Mouse (Mus musculus) embryonic facial prominence, embryonic 14.5 days (tissue): Measurements from ENCODE around the gene Hoxa10. TPM values are rescaled to one million over a fixed set of nuclear protein-coding genes. Genes with fewer than 3 reads are reported as not detected.

ENCODE experiments used
- ATAC-seq: fragments of 200-750 bp; cut with Nextera tagmentation; 2 replicates; pipeline ENCODE4 v1.8.0; 2017; ENCODE audit warnings: low read depth, moderate number of reproducible peaks, moderate TSS enrichment
- DNase-seq: peaks from one replicate; pipeline ENCODE4 v3.0.0-alpha.2; 2015; ENCODE audit warnings: low spot score
- H3K27ac ChIP-seq: fragments of 300-500 bp; sonication (generic); replicated peaks from 2 replicates; pipeline ENCODE4 v1.5.1; 2014; ENCODE audit warnings: low read depth, mild to moderate bottlenecking, low read length, moderate library complexity
- H3K27me3 ChIP-seq: fragments of 300-500 bp; sonication (generic); replicated peaks from 2 replicates; pipeline ENCODE4 v1.6.1; 2014; ENCODE audit warnings: low read length; ENCODE audit not compliant: control insufficient read depth, insufficient read depth
- H3K36me3 ChIP-seq: fragments of 300-500 bp; sonication (generic); 2 replicates; pipeline ENCODE4 v1.6.1; 2014; ENCODE audit warnings: low read length, mixed read lengths; ENCODE audit not compliant: control insufficient read depth, insufficient read depth
- H3K4me1 ChIP-seq: fragments of 300-500 bp; sonication (generic); 2 replicates; pipeline ENCODE4 v1.6.1; 2014; ENCODE audit warnings: antibody characterized with exemption, low read length; ENCODE audit not compliant: control insufficient read depth, insufficient read depth
- H3K4me2 ChIP-seq: fragments of 300-500 bp; sonication (generic); 2 replicates; pipeline ENCODE4 v1.6.1; 2014; ENCODE audit warnings: low read depth, mild to moderate bottlenecking, low read length, moderate library complexity, mixed read lengths
- H3K4me3 ChIP-seq: fragments of 300-500 bp; sonication (generic); 2 replicates; pipeline ENCODE4 v1.5.1; 2014; ENCODE audit warnings: low read depth, mild to moderate bottlenecking, low read length
- H3K9ac ChIP-seq: fragments of 300-500 bp; sonication (generic); 2 replicates; pipeline ENCODE4 v1.6.1; 2014; ENCODE audit warnings: low read depth, mild to moderate bottlenecking, low read length, moderate library complexity, mixed read lengths
- H3K9me3 ChIP-seq: fragments of 300-500 bp; sonication (generic); 2 replicates; pipeline ENCODE4 v1.6.1; 2016; ENCODE audit warnings: low read length; ENCODE audit not compliant: control insufficient read depth
- WGBS: fragments of 180-500 bp; shearing (Covaris S2); extraction: QIAGEN DNeasy Blood & Tissue Kit; methylation state at CpG from one replicate; pipeline ENCODE4 v1.1.7; 2014; 5-methylcytosine and 5-hydroxymethylcytosine counted together
- polyA plus RNA-seq: library from polyadenylated mRNA; unstranded; fragments of >200 nt; fragmentation: Nextera tagmentation; extraction: Ambion mirVana; gene quantifications from 2 replicates; pipeline ENCODE4 v1.2.1, GENCODE M21; 2014

Hoxa10 gene
- polyA plus RNA-seq, 1 experiment from 2014 or later, result not detected

DNA sequence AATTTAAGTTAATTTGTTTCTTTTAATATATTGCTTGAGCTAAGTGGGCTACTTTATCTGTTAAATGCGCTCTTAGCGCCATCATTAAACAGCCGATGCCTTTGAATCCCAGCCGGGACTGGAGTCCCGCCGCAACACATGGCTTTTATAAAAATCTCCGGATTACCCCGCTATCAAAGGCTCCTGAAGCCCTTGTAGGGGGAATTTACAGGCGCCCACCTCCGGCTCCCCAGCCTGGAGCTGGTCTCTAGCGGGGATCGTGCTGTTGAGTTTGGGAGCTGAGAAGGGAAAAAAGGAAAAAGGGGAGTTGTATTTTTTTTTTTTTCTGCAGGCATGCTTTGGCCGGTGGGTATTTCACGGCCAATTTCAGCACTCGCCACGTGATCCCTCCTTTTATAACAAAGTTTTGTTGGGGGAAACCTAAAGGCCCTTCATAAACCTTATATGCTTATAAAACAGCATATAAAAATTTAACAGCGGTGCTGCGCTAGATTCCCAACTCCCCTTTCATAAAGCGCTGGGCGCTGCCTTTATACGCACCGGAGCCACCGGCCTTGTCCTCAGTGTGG lies 3.9 kb upstream of the Hoxa10 start:
- Histone ChIP-seq H3K9me3 (no peaks in the 10 kb centered on the region), H3K4me3 (peak overlapping the region; percentile 5; the same call in 1 of the 2 replicates), H3K27ac (no peak overlapping the region), H3K27me3 (peaks cover 100% of the 10 kb centered on the region), H3K4me1 (no peaks in the 10 kb centered on the region), H3K9ac (no peak overlapping the region), H3K4me2 (no peak overlapping the region), H3K36me3 (no peaks in the 10 kb centered on the region)
- WGBS, result under 1% methylated on average over 23 of the region's 23 CpGs
- DNase-seq, result no peak
- ATAC-seq, result no peak

DNA sequence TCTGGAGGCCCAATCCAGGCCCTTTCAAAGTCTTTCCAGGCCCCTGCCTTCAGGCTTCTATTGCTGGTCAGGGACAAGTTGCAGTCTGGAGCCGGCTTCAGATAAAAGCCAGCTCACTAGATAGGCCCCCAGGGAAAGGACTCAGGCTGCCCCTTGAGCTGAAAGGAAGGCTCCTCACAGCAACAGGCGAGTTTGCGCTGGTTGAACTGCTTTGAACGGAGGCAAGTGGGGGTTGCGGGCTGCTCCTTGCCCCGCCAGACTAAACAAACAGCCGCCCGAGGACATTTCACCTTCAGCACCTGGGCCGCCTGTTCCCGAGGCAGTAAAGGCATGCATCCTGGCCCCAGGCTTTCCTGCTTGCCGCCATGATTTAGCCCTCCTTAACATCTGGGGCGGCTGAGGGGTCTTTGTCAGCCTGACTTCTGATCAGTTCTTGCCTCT lies 3.0 kb upstream of the Hoxa10 start:
- no peak for DNase-seq
- no peak overlapping the region for H3K9ac ChIP-seq
- no peak overlapping the region for H3K27ac ChIP-seq
- no peak for ATAC-seq
- no peaks in the 10 kb centered on the region for H3K36me3 ChIP-seq
- no peaks in the 10 kb centered on the region for H3K9me3 ChIP-seq
- WGBS, result under 1% methylated on average over 12 of the region's 12 CpGs
- no peak overlapping the region for H3K4me2 ChIP-seq
- no peak overlapping the region for H3K4me3 ChIP-seq
- peaks cover 98% of the 10 kb centered on the region for H3K27me3 ChIP-seq
- H3K4me1 ChIP-seq, result no peaks in the 10 kb centered on the region

DNA sequence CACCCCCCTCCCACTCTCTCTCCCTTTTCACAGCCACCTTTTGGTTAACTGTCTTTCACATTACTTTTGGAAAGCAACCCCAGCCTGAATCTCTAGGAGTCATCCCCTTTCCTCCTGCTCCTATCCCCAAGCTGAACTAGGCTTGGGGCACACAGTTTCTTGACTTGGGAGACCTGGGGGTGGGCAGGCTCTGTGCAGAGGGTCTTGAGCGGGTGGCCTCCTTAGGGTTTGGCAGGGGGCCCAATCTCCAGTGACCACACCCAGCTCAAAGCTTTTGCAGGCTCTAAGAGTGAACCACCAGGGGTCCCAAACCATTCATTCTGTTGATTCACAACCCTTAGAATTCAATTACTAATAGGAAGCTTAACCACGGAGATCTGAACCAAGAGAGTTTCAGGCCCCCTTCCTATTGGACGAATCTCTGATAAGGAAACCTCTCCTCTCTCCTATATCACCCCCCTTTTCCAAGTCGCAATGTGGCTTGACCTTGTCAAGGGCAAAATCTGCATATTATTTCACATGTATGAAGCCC lies 2.2 kb upstream of the Hoxa10 start:
- ATAC-seq, result no peak
- Histone ChIP-seq H3K36me3 (no peaks in the 10 kb centered on the region), H3K4me3 (no peak overlapping the region), H3K4me2 (no peak overlapping the region), H3K4me1 (no peaks in the 10 kb centered on the region), H3K27me3 (peaks cover 98% of the 10 kb centered on the region), H3K27ac (no peak overlapping the region), H3K9me3 (no peaks in the 10 kb centered on the region), H3K9ac (no peak overlapping the region)
- 3% methylated on average over 4 of the region's 4 CpGs for WGBS
- DNase-seq, result no peak

DNA sequence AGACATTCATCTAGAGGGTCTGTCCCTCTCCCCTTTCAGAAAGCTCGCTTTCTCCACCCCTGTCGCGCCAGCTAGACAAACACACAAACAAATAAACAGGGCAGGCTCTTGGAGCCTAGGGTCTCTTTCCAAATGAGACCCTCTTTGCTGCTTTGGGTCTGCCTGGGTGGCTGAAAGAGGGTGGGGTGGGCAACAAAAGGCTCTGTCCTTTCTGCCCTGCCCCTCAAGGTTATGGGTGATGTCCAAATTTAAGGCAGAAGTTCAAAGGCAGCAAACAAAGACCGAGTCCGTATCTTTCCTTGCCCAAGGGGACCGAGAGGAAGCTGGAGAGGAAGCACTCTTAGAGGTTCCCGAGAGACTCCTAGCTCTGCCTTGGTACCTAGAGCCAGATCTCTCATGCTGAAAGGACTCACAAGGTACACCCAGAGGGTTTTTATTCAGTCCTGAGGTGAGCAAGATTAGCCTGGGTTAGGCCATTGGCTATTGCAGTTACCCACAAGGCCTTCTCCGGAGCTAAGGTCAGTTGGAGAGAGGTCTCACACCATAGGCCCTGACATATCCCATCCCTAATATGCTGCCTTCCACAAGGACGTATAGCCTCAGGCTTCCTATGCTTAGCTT lies 457 bp upstream of the Hoxa10 start:
- no peaks in the 10 kb centered on the region for H3K9me3 ChIP-seq
- ATAC-seq (no peak), DNase-seq (no peak)
- no peaks in the 10 kb centered on the region for H3K4me1 ChIP-seq
- no peak overlapping the region for H3K27ac ChIP-seq
- H3K4me3 ChIP-seq, result no peak overlapping the region
- H3K4me2 ChIP-seq, result no peak overlapping the region
- WGBS, result 6% methylated on average over 9 of the region's 9 CpGs
- no peaks in the 10 kb centered on the region for H3K36me3 ChIP-seq
- no peak overlapping the region for H3K9ac ChIP-seq
- peaks cover 98% of the 10 kb centered on the region for H3K27me3 ChIP-seq

DNA sequence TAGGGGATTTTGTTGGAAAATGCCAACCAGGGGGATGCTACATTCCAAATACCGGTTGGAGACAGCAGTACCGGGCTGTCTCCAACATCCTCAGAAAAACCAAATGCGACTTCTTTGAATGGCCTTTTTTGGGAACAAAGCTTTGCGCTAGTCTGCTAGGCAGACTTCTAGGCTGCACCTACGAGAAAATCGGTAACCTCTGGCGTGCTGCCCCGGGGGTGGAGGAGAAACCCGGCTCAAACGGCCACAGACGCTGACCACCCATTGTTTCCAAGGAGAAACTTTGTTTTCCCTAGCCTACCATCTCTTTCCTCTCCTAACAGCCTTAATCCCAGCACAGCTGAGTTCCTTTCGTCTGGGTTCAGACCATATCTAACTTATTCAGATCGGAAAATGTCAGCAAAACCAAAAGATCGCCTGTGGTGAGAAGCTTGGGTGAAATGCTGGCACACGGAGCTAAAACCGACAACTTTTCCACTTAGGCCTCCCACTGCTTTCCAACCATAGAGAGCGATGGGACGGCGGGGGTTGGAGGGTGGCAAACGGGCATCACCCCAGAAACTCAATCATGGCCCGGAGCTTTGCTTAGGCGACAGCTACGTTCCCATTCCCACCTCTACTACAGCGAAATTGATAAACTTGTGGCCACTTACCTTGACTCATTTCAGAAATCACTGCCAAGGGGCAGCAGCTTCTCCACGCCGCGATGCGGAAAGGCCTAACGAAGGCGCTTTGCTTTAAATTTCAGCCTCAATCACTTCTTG lies 847 bp downstream of the Hoxa10 start:
- H3K4me2 ChIP-seq, result peak overlapping the region; percentile 23; the same call in 1 of the 2 replicates
- no peak overlapping the region for H3K27ac ChIP-seq
- no peaks in the 10 kb centered on the region for H3K9me3 ChIP-seq
- ATAC-seq (no peak), DNase-seq (no peak)
- H3K9ac ChIP-seq, result no peak overlapping the region
- WGBS, result 1% methylated on average over 30 of the region's 30 CpGs
- peaks cover 98% of the 10 kb centered on the region for H3K27me3 ChIP-seq
- H3K36me3 ChIP-seq, result no peaks in the 10 kb centered on the region
- peak overlapping the region; percentile 18; the same call in 1 of the 2 replicates for H3K4me3 ChIP-seq
- H3K4me1 ChIP-seq, result no peaks in the 10 kb centered on the region

DNA sequence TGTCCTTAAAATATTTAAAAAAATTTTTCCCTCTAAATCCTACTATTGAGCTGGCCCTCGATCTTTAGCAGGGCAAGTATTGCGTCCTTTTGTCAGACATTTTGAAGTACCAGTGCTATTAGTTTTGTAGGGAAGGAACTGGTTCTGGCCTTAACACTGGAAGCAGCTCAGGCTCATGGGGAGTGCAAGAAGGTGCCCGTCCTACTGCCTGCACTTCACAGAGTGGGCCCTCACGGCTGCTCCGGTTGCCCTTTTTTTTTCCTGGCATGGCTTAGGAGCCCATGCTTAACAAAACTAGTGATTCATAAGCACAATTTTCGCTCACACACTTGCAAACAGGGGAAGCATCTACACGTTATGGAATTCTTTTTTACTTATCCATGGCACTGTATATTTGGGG lies 1.7 kb downstream of the Hoxa10 start:
- no peak overlapping the region for H3K4me2 ChIP-seq

DNA sequence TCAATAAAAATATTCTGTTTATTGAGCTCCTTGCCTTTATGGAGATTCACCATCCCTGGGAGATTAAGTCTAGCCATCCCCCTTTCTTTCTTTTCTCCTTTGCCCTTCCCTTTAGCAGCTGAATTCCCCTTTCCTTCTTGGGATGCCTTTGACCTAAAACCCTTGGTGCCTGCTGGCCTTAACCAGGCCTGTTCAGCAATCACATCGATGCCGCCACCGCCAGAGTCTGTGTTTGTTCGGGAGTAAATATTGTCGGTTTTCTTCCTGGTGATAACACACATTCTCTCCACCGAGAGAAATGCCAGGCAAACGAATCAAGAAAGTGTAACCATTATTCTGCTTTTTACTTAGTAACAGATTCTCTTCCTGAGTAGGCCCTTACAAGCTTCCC lies 2.5 kb downstream of the Hoxa10 start:
- DNase-seq (no peak), ATAC-seq (no peak)
- WGBS, result 3% methylated on average over 7 of the region's 7 CpGs
- Histone ChIP-seq H3K9me3 (no peaks in the 10 kb centered on the region), H3K27me3 (peaks cover 98% of the 10 kb centered on the region), H3K4me2 (no peak overlapping the region), H3K4me3 (no peak overlapping the region), H3K36me3 (no peaks in the 10 kb centered on the region), H3K4me1 (no peaks in the 10 kb centered on the region), H3K27ac (no peak overlapping the region), H3K9ac (no peak overlapping the region)

More for the DNA sequence above, 1.7 kb downstream of the Hoxa10 start:
- no peaks in the 10 kb centered on the region for H3K36me3 ChIP-seq
- H3K9me3 ChIP-seq, result no peaks in the 10 kb centered on the region
- H3K27ac ChIP-seq, result no peak overlapping the region
- no peak for DNase-seq
- H3K27me3 ChIP-seq, result peaks cover 98% of the 10 kb centered on the region
- 4% methylated on average over 7 of the region's 7 CpGs for WGBS
- ATAC-seq, result no peak
- H3K4me3 ChIP-seq, result no peak overlapping the region
- no peaks in the 10 kb centered on the region for H3K4me1 ChIP-seq
- H3K9ac ChIP-seq, result no peak overlapping the region

DNA sequence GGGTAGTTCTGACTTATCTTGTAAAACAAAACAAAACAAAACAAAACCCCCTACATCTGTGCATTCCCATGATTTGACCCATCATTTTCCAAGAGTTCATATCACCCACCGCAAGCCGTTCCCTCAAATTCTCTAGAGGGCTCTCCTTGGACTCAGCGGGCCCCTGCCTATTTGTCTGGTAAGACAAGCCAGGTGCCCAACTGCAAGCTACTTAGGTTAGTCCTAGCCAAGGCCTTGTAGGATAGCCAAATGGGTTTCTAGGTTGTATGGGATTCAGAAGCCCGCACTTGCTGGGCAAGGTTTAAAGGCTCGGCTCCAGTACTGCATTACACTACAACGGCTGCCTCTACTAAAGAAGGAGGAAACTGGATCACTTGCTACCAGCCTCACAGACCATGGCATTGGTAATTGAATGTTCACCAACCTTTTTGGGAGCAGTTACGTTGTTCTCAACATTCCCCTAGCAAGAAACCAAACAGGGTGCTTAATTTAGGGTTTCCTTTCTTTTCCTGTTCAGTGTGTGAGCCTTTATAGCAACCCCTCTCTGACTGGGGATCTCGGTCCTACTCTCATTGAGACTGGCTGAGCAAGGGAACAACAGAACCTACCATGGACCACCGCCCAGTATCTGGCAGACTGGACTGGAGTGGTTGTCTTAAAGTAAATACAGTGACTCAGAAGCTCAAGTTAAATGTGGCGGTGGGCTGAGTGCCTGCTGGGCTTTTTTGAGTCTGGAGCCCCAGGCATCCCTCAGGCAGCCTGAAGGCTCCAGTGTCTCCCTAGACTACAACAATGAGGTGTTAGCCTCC lies 3.1 kb downstream of the Hoxa10 start:
- Histone ChIP-seq H3K9ac (no peak overlapping the region), H3K4me3 (no peak overlapping the region), H3K9me3 (no peaks in the 10 kb centered on the region), H3K4me1 (no peaks in the 10 kb centered on the region), H3K27ac (no peak overlapping the region), H3K36me3 (no peaks in the 10 kb centered on the region), H3K4me2 (no peak overlapping the region), H3K27me3 (peaks cover 98% of the 10 kb centered on the region)
- DNase-seq (no peak), ATAC-seq (no peak)
- 10% methylated on average over 10 of the region's 10 CpGs for WGBS
